ENCODE assay signal across 19 mouse cellular contexts in the genomic region with DNA sequence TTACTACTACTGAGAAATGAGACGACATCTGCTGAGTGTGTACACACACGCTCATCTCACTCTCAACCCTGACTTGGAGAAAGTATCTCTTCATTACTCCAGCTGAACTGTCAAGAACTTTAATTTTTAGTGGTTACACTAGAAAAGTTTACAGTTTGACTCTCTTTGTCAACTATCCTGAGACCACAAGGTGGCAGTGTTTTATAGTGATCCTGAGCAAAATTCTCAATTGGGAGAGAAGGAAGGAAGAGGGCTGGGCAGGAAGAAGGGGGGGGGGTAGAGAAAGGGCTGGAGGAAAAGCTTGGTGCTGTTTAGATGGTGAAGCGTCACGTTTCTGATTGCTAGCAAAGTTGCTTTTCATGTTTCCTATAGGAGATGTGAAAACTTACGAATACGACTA.
A peak's percentile ranks its signal among the peaks of the same experiment; 100 is the strongest.
DNase-seq lines count a peak whose midpoint lies in the region; ATAC-seq and TF ChIP-seq lines count a peak whose summit lies in the region.
"Had no signal": no experiment of that assay in that cellular context is flagged by ENCODE, and none has a peak within 500 bp of the region (broad histone marks: within the 10 kb centered on the region; RNA-seq: fewer than 3 reads in every experiment).

No protein-coding gene starts in this region.

- WGBS in intestine, postnatal 0 days = 49% methylated on average over 6 of the region's 6 CpGs
- WGBS in intestine, embryonic 16.5 days = 65% methylated on average over 6 of the region's 6 CpGs
- 46% methylated on average over 6 of the region's 6 CpGs for WGBS in liver, postnatal 0 days (ENCODE audit: insufficient replicate concordance)

- DNase-seq in 3T3-L1 (ENCODE audit: low read depth, low spot score) = peak; percentile 6
- peak; percentile 56 for DNase-seq in 416B (ENCODE audit: low read depth)
- DNase-seq in c-Kit-positive CD71-negative TER-119-negative erythroid progenitor cells, embryonic 14.5 days (ENCODE audit: low read depth) = peak; percentile 14
- DNase-seq in liver, postnatal 0 days = no peak
- DNase-seq in T-cell, adult 2 months (ENCODE audit: low spot score) = no peak
- no peak for DNase-seq in kidney, postnatal 10 days
- DNase-seq: adrenal gland, postnatal 25 days; cerebellum, postnatal 25 days; kidney, adult 2 months; thymus, postnatal 4 days had no signal

- H3K27me3 ChIP-seq in intestine, postnatal 0 days (replicated peaks; ENCODE audit: control insufficient read depth, insufficient read depth, low read length) = no peaks in the 10 kb centered on the region
- no peaks in the 10 kb centered on the region for H3K27me3 ChIP-seq in intestine, embryonic 16.5 days (replicated peaks; ENCODE audit: control insufficient read depth, insufficient read depth, low read length)
- H3K27me3 ChIP-seq in liver, postnatal 0 days (ENCODE audit: insufficient read depth, low read length) = no peaks in the 10 kb centered on the region
- H3K27me3 ChIP-seq: forebrain, embryonic 12.5 days; hindbrain, embryonic 12.5 days; limb, embryonic 13.5 days; liver, embryonic 15.5 days; neural tube, embryonic 12.5 days had no signal

- H3K4me3 ChIP-seq in intestine, postnatal 0 days (ENCODE audit: low read depth, low read length) = no peak overlapping the region
- no peak overlapping the region for H3K4me3 ChIP-seq in intestine, embryonic 16.5 days (ENCODE audit: low read length)
- no peak overlapping the region for H3K4me3 ChIP-seq in liver, postnatal 0 days (ENCODE audit: low read depth, low read length)
- H3K4me3 ChIP-seq: forebrain, embryonic 12.5 days; hindbrain, embryonic 12.5 days; limb, embryonic 13.5 days; liver, embryonic 15.5 days; neural tube, embryonic 12.5 days had no signal

- no peak overlapping the region for H3K27ac ChIP-seq in intestine, postnatal 0 days (ENCODE audit: low read depth, low read length)
- H3K27ac ChIP-seq in intestine, embryonic 16.5 days (ENCODE audit: low read length) = no peak overlapping the region
- no peak overlapping the region for H3K27ac ChIP-seq in liver, postnatal 0 days (ENCODE audit: low read depth)
- H3K27ac ChIP-seq: forebrain, embryonic 12.5 days; hindbrain, embryonic 12.5 days; limb, embryonic 13.5 days; liver, embryonic 15.5 days; macrophage; neural tube, embryonic 12.5 days had no signal

- ATAC-seq in intestine, postnatal 0 days = no peak
- no peak for ATAC-seq in intestine, embryonic 16.5 days
- ATAC-seq in liver, postnatal 0 days = no peak
- ATAC-seq: midbrain, embryonic 16.5 days had no signal

- peak; percentile 31 for TF ChIP-seq CTCF in intestine, postnatal 0 days (IDR thresholded peaks at IDR 0.05; ENCODE audit: low read depth)
- no peak for TF ChIP-seq CTCF in liver, postnatal 0 days (IDR thresholded peaks at IDR 0.05; ENCODE audit: low read depth)

- no peak overlapping the region for H3K9ac ChIP-seq in intestine, postnatal 0 days (ENCODE audit: low read depth, low read length)
- no peak overlapping the region for H3K9ac ChIP-seq in intestine, embryonic 16.5 days (ENCODE audit: low read depth, low read length)
- no peak overlapping the region for H3K9ac ChIP-seq in liver, postnatal 0 days (replicated peaks)
- H3K9ac ChIP-seq: forebrain, embryonic 12.5 days; hindbrain, embryonic 12.5 days; limb, embryonic 13.5 days; liver, embryonic 15.5 days; neural tube, embryonic 12.5 days had no signal

- no peaks in the 10 kb centered on the region for H3K36me3 ChIP-seq in intestine, postnatal 0 days (ENCODE audit: control insufficient read depth, insufficient read depth)
- H3K36me3 ChIP-seq in intestine, embryonic 16.5 days (ENCODE audit: control insufficient read depth, insufficient read depth, low read length) = no peaks in the 10 kb centered on the region
- H3K36me3 ChIP-seq in liver, postnatal 0 days (replicated peaks; ENCODE audit: insufficient read depth, low read length) = no peaks in the 10 kb centered on the region
- H3K36me3 ChIP-seq: forebrain, embryonic 12.5 days; hindbrain, embryonic 12.5 days; limb, embryonic 13.5 days; liver, embryonic 15.5 days; neural tube, embryonic 12.5 days had no signal

- no peaks in the 10 kb centered on the region for H3K4me1 ChIP-seq in intestine, postnatal 0 days (replicated peaks; ENCODE audit: control insufficient read depth, insufficient read depth, low read length)
- no peaks in the 10 kb centered on the region for H3K4me1 ChIP-seq in intestine, embryonic 16.5 days (ENCODE audit: control insufficient read depth, insufficient read depth, low read length)
- no peaks in the 10 kb centered on the region for H3K4me1 ChIP-seq in liver, postnatal 0 days (ENCODE audit: insufficient read depth)
- H3K4me1 ChIP-seq: forebrain, embryonic 12.5 days; hindbrain, embryonic 12.5 days; limb, embryonic 13.5 days; liver, embryonic 15.5 days; neural tube, embryonic 12.5 days had no signal

- no peak overlapping the region for H3K4me2 ChIP-seq in intestine, postnatal 0 days (replicated peaks; ENCODE audit: low read depth)
- H3K4me2 ChIP-seq in intestine, embryonic 16.5 days (ENCODE audit: low read depth, low read length) = no peak overlapping the region
- no peak overlapping the region for H3K4me2 ChIP-seq in liver, postnatal 0 days (ENCODE audit: low read depth, low read length)
- H3K4me2 ChIP-seq: forebrain, embryonic 12.5 days; hindbrain, embryonic 12.5 days; limb, embryonic 13.5 days; liver, embryonic 15.5 days; neural tube, embryonic 12.5 days had no signal

- no peaks in the 10 kb centered on the region for H3K9me3 ChIP-seq in intestine, postnatal 0 days (ENCODE audit: control insufficient read depth)
- H3K9me3 ChIP-seq in intestine, embryonic 16.5 days (ENCODE audit: control insufficient read depth, low read length) = no peaks in the 10 kb centered on the region
- H3K9me3 ChIP-seq in liver, postnatal 0 days (ENCODE audit: low read length) = no peaks in the 10 kb centered on the region
- H3K9me3 ChIP-seq: liver, embryonic 15.5 days; neural tube, embryonic 12.5 days had no signal

- TF ChIP-seq EP300 in liver, postnatal 0 days (IDR thresholded peaks at IDR 0.05; ENCODE audit: low read depth) = no peak

Comparison
In these comparisons a context has a peak if more than half of its experiments do, and no peak if none do; other contexts are left out.
1. DNase-seq: peak in 3T3-L1 (single experiment), 416B (single experiment) and c-Kit-positive CD71-negative TER-119-negative erythroid progenitor cells, embryonic 14.5 days (single experiment); none in liver, postnatal 0 days (single experiment), T-cell, adult 2 months (single experiment) and kidney, postnatal 10 days (single experiment).